Mouse (Mus musculus) small intestine, adult 2 months (tissue): ENCODE results near the gene Wnk2.

Experiments used
- CTCF ChIP-seq: fragments of 200-500 bp; IDR thresholded peaks from 2 replicates; pipeline ENCODE4 v1.5.1; 2012; ENCODE audit warnings: low read depth, mild to moderate bottlenecking, control low read depth, inconsistent platforms, low read length, moderate library complexity, mixed read lengths; ENCODE audit not compliant: insufficient replicate concordance, insufficient read length; ENCODE audit errors: extremely low read depth
- POLR2A ChIP-seq: fragments of 200-500 bp; IDR thresholded peaks from 2 replicates; pipeline ENCODE4 v1.6.1; 2012; ENCODE audit warnings: low read depth, mild to moderate bottlenecking, control low read depth, inconsistent platforms, low read length, moderate library complexity

GRCm38 (mm10) chr13:49122106-49122505 is 25.7 kb downstream of the Wnk2 start:
- TF ChIP-seq CTCF (no peak), POLR2A (no peak)
